Mouse (Mus musculus): ENCODE data around the gene Tead1.

The Tead1 gene

DNA sequence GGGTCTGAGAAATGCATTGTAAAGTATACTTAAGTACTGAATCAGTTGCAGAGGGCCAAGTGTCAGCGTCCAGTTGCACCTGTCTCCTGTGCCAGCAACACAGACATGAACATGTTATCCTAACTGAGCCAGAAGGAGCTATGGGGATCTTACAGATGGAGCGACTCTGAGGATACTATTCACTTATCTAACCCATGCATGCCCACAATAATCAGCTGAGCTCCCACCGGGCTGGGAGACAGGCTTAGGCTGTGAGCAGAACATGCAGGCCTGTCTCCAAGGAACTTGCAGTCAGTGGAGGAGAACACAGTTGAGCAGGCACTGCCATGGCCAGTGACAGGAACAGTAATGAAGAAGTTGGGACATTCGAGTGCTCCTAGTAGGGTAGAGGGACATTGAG lies 42.7 kb downstream of the Tead1 start:
- no peak for DNase-seq (ENCODE audit: low spot score in 2 of 2)

DNA sequence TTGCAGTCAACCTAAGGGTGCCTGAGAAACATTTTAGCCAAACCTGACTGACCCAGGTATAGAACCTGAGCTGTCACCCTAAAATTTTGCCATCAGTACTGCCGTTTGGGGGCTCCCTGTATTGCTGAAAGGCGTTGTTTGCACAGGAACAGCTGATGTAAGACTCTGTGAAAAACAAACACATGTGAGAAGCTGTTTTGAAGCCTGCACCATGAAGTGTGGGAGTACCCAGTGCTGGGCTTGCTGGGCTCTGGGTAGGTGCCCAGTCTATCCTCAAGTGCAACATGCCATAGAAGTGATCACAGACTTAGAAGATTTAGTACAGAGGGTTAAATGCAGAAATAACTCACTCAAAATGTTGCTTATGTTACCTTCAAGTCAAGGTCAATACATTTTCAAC lies 49.3 kb downstream of the Tead1 start:
- DNase-seq (ENCODE audit: low spot score in 2 of 2): no peak

DNA sequence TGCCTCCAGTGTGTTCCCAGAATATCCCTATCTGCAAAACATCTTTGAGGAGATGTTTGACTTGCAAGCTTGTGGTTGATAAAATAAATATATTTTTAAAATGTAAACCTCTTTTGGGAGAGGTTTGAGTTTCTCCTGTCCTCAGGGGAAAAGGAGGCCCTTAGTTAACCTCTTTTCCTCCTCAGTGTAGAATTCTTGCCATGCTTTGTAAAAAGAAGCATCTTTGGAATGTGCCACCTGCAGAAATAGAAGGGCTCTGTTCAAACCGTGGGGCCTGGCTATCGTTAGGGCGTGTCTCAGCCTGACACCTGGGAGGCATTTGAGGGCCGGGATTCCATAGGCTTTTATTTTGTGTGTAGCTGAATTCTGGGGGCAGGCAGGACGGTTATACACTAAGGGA lies 51.1 kb downstream of the Tead1 start:
- no peak for DNase-seq (ENCODE audit: low spot score in 2 of 2)

DNA sequence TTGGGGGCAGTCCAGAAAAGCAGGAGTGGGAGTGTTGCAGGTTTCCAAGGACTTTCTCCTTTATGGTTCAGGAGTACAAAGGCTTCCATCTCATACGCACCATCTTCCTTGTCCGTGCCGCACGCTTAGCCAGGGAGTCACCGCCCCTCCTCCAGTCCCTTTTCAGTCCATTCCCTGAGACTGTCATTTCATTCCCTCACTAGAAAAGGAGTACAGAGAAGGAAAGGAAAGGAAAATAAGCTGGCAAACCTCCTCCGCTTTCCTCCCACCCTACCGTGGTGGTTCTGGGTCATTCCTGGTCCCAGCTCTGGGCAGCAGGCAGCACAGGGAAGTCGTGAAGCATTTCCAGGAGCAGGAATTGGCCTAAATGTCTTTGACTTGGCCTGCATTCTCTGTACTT lies 52.5 kb downstream of the Tead1 start:
- DNase-seq (ENCODE audit: low spot score in 2 of 2): no peak

DNA sequence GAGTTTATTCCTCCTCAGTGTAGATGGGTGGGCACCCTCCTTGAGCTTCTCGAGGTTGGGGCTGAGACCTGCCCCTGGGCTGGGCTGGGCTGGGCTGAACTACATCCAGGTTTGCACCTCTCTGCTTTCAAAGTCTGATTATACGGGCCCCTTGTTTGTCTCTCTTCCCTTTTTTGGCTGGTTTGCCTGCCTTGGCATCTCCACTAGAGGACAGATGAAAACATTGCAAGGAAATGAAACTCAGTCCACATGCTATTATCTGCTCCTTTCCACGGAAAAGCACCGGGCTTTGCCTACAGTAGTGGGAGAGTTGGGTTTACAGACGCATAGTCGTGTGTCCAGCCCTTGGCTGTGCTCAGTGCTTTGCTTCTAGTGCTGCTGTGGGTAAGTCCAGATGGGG lies 60.1 kb downstream of the Tead1 start:
- no peak for DNase-seq (ENCODE audit: low spot score in 2 of 2)

DNA sequence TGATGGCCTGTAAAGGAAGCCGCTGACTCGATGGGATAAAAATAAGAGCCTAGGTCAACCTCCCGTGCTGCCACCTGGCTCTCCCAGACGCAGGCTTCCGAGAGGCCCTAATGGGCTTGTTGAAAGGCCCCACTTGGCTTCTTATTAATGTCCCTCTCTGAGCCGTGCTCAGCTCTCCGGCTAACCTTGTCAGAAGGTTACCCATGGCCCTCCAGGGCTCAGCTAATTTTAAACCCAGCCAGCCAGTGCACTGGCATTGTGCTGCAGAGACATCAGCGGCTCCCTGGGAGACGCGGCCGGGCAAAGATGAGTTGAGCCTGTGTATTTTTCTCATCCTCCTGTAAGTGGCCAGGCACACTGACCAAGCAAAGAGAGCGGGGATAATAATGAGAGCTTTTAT lies 62.7 kb downstream of the Tead1 start:
- no peak for DNase-seq (ENCODE audit: low spot score in 2 of 2)

DNA sequence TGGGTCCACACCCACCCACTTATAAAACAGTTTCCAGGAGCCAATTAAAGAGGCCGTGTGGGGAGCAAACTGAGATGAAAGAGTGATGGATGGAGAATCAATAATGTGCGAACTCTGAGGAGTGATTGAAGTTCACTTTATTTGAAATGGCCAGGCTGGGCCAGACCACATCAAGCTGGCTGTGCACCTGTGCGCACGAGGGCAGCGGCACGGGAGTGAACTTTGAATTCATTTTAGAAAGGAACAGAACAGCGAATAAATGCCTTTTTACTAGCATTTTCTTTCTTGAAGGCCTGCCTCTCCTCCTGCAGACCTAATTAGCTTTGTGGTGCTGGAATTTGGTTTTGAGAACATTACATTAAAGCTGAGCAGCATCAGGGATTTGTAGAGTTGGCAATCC lies 63.9 kb downstream of the Tead1 start:
- DNase-seq (ENCODE audit: low spot score in 2 of 2): no peak

DNA sequence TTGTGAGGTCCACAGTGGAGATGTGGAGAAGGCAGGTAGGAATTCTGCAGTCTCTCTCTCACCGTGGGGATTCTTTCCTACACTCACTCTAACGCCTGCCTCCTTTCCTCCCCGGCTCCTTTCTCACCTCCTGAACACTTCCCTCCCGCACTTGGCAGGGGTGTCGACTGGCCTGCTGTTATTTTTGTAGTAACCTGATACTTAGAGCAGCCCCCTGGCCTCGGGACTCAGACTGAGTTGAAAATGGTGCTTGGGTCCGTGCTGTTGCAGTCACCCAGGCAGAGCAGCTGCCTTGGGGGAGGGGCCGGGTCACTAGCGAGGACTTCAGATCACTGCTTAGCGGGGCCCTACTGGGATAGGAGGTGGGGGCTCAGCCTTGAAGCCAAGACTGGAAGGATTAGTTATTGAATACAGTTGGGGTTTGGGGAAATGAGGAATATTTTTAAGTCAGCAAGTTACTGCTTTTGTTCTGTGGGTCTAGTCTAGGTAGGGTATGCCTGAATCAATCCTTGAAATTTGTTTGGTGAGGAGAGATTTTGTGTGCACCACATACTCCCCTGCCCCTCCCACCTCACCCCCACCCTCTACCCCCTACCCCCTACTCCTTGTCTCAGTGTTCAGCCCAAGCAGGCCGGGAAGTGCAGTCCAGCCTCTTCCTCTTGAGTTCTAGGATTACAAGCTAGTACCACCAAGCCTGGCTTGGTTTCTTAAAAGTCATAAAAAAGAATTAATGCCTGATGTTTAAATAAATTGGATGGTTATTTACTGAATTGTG lies 64.7 kb downstream of the Tead1 start:
- DNase-seq (ENCODE audit: low spot score in 2 of 2): peak in 1 of 2 experiments; percentile 31

DNA sequence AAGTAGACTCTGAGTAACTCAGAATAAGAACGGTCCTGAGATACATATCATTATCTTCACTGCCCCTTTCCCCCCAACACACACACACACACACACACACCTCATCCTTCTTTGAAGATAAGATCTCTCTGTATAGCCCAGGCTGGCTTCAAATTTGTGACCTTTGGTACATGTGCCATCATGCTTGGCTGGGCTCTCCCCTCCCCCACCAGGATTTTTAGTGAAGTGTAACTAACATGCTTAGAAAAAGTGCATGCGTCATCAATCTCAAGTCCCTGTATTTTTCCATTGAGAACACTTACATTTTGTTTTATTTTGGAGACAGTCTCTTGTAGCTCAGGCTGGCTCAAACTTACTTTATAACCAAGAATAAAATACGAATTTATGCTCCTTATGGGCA lies 68.1 kb downstream of the Tead1 start:
- no peak for DNase-seq (ENCODE audit: low spot score in 2 of 2)

DNA sequence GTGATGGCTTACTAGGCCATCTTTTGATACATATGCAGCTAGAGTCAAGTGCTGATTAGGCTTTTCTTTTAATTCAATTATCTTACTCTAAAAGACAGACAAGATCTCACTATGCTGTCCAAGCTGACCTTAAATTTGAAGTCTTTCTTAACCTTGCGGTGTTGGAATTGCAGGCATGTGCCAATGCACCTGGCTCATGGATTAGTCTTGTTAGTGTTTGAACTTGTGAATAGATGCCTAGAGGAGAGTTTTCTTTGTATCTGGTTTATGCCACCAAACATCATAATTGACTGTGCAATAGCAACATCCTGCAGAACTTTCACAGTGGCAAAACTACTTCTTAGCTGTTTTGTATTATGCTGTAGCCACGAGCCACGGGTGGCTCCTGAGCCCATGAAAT lies 68.7 kb downstream of the Tead1 start:
- no peak for DNase-seq (ENCODE audit: low spot score in 2 of 2)

DNA sequence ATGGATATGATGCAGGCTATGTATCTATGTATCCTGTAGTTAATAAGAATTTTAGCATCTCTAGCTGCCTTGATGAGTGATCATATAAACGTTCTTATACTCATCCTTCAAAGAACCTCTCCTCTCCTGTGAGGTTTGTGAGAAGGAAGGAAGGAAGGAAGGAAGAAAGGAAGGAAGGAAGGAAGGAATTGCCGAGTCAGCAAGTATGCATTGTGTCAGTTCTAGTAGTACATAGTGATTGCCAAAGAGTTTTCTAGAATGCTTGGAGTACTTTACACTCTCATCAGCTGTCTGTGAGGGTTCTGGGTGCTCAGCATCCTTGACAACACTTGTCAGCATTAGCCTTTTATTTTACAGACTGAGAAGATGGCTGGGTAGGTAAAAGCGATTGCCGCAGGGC lies 69.2 kb downstream of the Tead1 start:
- no peak for DNase-seq (ENCODE audit: low spot score in 2 of 2)

DNA sequence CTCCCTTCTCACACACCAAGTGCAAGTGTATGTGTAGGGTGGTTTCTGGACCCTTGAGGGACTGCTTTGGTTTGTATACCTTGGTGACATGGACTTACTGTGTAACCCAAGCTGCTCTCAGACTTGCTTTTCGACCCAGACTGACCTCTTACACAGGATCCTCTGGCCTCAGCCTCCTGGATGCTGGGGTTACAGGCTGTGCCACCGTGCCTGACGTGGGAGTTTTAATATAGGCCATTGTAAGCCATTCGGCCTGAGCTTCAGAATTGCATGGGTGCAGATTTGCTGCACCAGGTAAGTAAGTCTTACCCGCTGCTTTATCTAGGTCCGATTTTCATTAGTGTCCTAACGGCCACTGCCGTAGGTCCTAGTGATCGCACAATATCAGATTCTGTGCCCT lies 71.0 kb downstream of the Tead1 start:
- no peak for DNase-seq (ENCODE audit: low spot score in 2 of 2)

DNA sequence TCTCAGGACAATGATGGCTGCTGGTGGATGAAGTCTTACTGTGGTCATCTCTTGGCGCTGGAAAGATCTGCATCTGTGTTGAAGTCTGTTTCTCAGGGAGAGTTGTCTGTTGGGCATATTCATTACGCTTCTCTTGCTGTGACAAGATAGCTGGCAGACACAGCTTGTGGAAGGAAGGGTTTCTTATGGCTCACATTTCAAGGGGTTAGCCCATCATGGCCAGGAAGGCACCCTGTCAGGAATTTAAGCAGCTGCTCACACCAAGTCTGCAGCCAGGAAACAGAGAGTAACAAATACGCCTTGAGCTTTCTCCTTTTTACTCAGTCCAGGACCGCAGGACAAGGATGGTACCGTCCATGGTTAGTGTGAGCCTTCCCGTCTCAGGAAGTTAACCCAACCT lies 73.2 kb downstream of the Tead1 start:
- no peak for DNase-seq (ENCODE audit: low spot score in 2 of 2)

DNA sequence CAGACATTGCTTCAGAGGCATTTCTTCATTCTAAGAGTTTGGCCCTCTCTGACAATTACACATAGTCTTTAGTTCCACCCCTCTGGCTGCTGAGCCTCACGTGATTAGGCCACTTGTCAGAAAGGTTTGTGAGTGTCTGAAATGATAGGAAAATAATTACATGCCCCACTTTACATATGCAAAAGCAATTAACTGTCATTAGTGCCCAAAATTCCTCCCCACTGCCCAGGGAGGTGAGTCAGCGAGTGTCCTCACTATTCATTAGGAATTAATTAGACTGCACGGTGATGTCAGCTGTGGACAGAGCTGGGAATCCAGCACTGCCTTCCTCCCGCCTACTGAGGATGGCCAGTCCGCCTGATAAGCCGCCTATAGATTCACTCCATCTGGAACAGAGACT lies 74.2 kb downstream of the Tead1 start:
- DNase-seq (ENCODE audit: low spot score in 2 of 2): no peak

DNA sequence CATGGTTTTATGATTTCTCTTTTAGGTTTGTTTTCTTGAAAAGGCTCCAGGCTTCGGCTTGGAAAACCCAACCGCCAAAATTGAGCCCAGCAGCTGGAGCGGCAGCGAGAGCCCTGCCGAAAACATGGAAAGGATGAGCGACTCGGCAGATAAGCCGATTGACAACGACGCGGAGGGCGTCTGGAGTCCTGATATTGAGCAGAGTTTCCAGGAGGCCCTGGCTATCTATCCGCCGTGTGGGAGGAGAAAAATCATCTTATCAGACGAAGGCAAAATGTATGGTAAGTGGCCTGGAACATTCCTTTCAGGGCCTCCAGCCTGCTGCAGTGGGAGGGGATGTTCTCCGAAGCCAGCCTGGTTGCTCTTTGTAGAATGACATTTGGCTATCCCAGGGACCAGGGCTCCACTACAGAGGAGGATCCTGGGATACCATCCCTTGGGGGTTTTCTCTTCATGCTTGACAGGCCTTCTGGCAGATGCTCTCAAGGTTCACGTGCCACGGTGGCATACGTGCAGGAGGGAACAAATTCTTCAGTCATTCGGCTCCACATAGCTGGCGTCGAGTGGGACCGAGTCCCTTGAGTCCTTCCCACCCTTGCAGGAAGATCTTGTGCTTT lies 80.3 kb downstream of the Tead1 start:
- no peak for DNase-seq (ENCODE audit: low spot score in 2 of 2)

DNA sequence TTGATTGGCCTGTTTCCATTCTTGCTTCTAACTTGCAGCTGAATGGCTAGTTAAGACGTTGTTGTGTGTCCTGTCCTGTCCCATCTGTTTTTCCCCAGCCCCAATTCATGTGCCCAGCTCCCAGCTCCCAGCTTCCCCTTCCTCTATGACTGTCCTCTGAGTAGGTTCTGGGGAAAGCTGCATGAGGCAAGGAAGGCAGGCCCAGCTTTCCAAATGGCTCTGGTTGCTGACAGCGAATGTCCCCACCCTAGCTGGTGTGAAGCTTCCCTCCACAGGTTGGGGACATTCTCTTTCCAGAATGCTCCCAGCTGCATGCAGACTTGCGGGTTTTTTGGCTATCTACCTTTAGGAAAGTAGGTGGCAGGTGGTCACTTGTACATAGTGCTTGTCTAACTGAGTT lies 81.2 kb downstream of the Tead1 start:
- DNase-seq (ENCODE audit: low spot score in 2 of 2): no peak

DNA sequence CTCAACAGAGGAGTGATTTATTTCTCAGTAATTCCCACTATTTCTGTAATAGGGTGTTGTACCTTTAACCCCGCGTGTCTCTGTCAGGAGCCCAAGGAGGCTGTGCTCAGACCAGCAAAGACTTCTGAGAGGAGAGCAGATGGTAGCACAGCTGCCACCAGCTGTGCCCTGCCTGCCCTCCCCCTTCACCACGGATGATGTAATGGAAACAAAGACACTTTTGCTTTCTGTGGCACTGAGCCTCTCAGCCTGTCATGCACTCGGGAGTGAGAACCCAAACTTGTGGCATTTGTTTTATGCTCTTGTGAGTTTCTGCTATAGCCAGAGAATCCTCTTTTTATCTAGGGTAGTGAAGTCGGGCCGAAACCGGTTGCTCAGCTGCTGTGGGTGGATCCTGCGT lies 81.7 kb downstream of the Tead1 start:
- DNase-seq (ENCODE audit: low spot score in 2 of 2): peak; percentile 49 to 57

DNA sequence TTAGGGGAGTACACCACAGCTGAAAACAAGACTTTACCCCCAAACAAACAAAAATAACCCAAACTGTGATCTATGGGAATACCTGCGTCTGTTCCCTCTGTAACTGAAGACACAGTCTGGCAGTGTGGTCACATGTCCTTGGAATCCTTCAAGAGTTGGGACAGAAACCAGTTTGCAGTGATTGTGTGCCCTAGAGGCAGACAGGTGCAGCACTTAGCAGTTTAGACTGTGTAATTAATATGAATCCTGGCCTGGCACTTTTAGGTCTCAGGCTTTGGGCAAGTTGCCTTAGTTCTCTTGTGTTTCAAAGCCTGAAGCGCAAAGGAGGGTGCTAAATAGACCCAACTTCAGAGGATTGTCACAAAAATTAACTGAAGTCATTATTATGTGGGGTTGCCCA lies 83.8 kb downstream of the Tead1 start:
- no peak for DNase-seq (ENCODE audit: low spot score in 2 of 2)

DNA sequence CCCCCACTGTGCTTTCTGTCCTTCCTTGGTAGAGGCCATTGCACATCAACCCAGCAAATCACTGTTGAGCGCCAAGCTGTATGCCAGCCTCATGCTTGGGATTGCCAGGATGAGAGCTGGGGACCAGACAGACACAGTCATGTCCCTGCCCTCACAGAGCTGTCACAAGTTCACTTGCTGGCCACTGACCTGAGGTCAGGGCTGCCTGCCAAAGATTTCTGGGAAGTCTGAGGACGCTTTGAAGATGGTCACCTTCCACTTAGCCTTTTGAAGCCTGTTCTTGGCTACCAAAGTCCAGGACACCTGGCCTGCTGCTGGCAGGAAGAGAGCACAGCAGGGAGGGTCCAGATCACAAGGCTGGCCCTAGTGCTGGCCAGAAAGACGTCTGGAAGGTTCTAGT lies 84.4 kb downstream of the Tead1 start:
- peak in 1 of 2 experiments; percentile 40 for DNase-seq (ENCODE audit: low spot score in 2 of 2)

DNA sequence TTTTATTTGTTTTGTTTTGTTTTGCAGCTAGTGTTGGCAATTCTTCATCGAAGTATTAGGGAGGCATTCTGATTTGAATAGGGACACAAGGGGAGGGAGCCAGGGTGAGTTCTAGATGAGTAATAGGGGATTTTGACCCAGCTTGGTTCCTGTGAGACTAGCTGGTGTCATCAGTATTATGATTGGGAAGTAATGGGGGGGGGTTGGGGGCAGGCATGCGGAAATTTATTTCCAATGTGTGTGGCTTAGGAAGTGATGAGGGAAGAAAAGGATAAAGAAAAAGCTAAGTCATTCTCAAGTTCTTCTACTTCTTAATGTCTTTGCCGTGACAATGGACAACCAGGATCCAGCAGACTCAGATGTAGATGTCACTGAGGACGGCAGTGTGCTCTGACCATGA lies 85.8 kb downstream of the Tead1 start:
- no peak for DNase-seq (ENCODE audit: low spot score in 2 of 2)

DNA sequence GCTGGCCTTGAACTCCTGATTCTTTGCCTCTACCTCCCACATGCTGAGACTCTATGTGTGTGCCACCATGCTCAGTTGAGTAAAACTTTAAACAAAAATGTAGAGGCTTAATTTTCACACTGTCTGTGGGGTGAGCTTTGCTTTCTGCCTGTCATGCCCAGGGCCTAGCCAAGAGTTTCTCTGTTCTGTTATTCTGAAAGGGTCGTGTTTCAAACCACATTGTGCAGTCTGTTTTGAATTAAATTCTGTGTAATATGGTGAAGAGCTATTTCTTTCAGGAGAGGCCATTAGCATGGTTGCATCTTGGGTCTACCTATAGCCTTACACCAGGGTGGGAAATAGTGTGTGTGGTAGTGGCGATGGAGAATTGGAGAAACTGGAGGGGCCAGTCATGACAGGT lies 90.7 kb downstream of the Tead1 start:
- no peak for DNase-seq (ENCODE audit: low spot score in 2 of 2)

DNA sequence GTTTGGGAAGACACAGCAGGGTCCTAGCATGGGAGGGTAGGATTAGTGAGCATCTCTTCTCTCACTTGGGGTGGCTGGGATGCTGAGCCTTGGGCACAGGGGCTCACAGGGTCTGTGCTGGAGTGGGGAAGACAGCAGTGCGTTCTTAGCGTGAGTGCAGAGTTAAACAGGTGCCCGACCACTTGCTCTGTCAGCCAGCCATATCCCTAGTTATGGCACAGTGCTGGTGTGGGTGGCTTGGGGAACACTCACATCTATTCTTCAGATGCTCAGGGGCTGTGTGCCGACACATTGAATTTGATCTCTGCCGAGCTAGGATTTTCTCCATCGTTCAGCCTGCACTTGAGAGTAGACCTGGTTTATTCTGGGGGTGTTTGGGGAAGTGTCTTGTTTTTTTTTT lies 92.3 kb downstream of the Tead1 start:
- DNase-seq (ENCODE audit: low spot score in 2 of 2): no peak

DNA sequence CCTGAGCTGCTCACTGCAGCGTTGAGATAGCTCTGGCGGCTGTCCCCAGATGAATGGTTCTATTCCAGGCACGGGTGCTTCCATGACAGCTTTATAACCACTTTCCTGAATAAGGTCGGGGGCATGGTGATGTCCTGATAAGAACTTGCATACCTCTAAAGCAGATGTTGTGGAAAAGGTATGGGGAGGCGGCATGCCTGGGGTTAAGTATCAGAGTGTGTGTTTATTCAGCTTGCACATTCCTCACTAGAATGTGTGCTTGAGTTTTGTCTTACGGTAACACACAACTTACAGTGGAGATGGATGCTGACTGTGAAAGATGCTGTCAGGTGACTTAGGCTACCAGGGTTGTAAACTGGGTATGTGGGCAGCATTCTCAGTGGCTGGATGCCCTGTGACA lies 93.7 kb downstream of the Tead1 start:
- no peak for DNase-seq (ENCODE audit: low spot score in 2 of 2)

DNA sequence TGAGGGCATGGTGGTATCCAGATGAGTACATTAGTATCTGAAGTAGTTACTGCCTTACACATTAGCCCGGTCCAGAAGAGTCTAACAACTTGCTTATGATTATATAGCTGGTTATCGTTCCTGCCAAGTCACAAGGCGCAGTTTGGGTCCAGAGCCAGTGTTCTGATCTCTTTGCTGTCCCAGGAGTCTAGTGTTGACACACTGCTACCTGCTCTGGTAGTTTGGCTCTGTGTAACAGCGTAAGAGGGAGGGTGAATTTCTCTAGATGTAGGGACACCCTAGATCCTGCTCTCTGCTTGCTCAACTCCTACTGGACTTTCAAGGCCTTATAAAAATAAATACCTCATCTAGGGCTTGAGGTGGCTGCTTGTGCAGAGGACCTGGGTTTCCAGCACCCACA lies 94.5 kb downstream of the Tead1 start:
- no peak for DNase-seq (ENCODE audit: low spot score in 2 of 2)
